In genomic region chr13:53003286-53003685, GRCm38 (mm10) we compare ENCODE assay signal across 18 mouse cellular contexts. TPM values are rescaled to one million over a fixed set of nuclear protein-coding genes. Genes with fewer than 3 reads are reported as not detected.
DNase-seq lines count a peak whose midpoint lies in the region; TF ChIP-seq lines count a peak whose summit lies in the region.
"Had no signal": no experiment of that assay in that cellular context is flagged by ENCODE, and none has a peak within 500 bp of the region (broad histone marks: within the 10 kb centered on the region; RNA-seq: fewer than 3 reads in every experiment).

No protein-coding gene starts in this region.

- H3K4me3 ChIP-seq in heart, adult 2 months, result no peak overlapping the region
- H3K4me3 ChIP-seq in heart, embryonic 10.5 days, result no peak overlapping the region
- H3K4me3 ChIP-seq: limb, embryonic 15.5 days; neural tube, embryonic 12.5 days had no signal

- intact Hi-C loops in heart, adult 2 months (cut with DNase I), result no loop called here

- no peak overlapping the region for H3K9ac ChIP-seq in heart, adult 2 months (ENCODE audit: low read depth, low read length)
- H3K9ac ChIP-seq: forebrain, postnatal 0 days; limb, embryonic 15.5 days; liver, postnatal 0 days; neural tube, embryonic 12.5 days had no signal

- WGBS in heart, adult 2 months, result 34% methylated on average over 3 of the region's 3 CpGs
- WGBS in heart, embryonic 10.5 days, result 65% methylated on average over 3 of the region's 3 CpGs

- 0 out of 2 replicates have a peak, but pooled peaks cover 2% of the 10 kb centered on the region for H3K36me3 ChIP-seq in heart, adult 2 months (ENCODE audit: control insufficient read depth, insufficient read depth, low read length)
- H3K36me3 ChIP-seq in heart, embryonic 10.5 days, result no peaks in the 10 kb centered on the region
- H3K36me3 ChIP-seq: G1E; limb, embryonic 15.5 days; neural tube, embryonic 12.5 days had no signal

- no peak for TF ChIP-seq EP300 in heart, adult 2 months (IDR thresholded peaks at IDR 0.05; ENCODE audit: insufficient read depth, low read depth, low read length)

- H3K4me1 ChIP-seq in heart, adult 2 months (ENCODE audit: control insufficient read depth, insufficient read depth, low read length), result peaks cover 2% of the 10 kb centered on the region
- peaks cover 12% of the 10 kb centered on the region for H3K4me1 ChIP-seq in heart, embryonic 10.5 days
- H3K4me1 ChIP-seq: neural tube, embryonic 12.5 days had no signal

- H3K9me3 ChIP-seq in heart, embryonic 10.5 days, result no peaks in the 10 kb centered on the region
- H3K9me3 ChIP-seq: limb, embryonic 15.5 days; neural tube, embryonic 12.5 days had no signal

- no peaks in the 10 kb centered on the region for H3K79me2 ChIP-seq in heart, adult 2 months (replicated peaks; ENCODE audit: control insufficient read depth, insufficient read depth, low read length)

- peak overlapping the region; percentile 51 for H3K27ac ChIP-seq in heart, adult 2 months
- H3K27ac ChIP-seq in heart, embryonic 10.5 days, result no peak overlapping the region
- H3K27ac ChIP-seq: limb, embryonic 15.5 days; macrophage; neural tube, embryonic 12.5 days had no signal

- no peak for TF ChIP-seq CTCF in heart, adult 2 months (IDR thresholded peaks at IDR 0.05)

- H3K27me3 ChIP-seq in heart, adult 2 months (ENCODE audit: control insufficient read depth, insufficient read depth, low read length), result no peaks in the 10 kb centered on the region
- peaks cover 3% of the 10 kb centered on the region; the same call in 1 of the 2 replicates for H3K27me3 ChIP-seq in heart, embryonic 10.5 days (ENCODE audit: insufficient read depth, poor library complexity, severe bottlenecking)
- H3K27me3 ChIP-seq: limb, embryonic 15.5 days; neural tube, embryonic 12.5 days had no signal

- no peak for TF ChIP-seq POLR2A in heart, adult 2 months (IDR thresholded peaks at IDR 0.05; ENCODE audit: insufficient read depth, low read depth, low read length)

- DNase-seq in adrenal gland, adult (ENCODE audit: inconsistent age in 2 of 2, low spot score in 1 of 2), result peak; percentile 74 to 87
- DNase-seq in adrenal gland, postnatal 25 days, result no peak
- peak in 1 of 2 experiments; percentile 20 for DNase-seq in heart, adult 2 months
- no peak for DNase-seq in heart, embryonic 10.5 days (ENCODE audit: low spot score)
- peak; percentile 26 to 51 for DNase-seq in kidney, adult 8-10 months
- no peak for DNase-seq in kidney, postnatal 4 days
- DNase-seq in kidney, postnatal 36 days, result peak; percentile 26 to 55
- no peak for DNase-seq in layer of hippocampus, postnatal 14 days (ENCODE audit: low spot score in 2 of 2)
- DNase-seq: cerebellum, adult 9-11 months; forebrain, postnatal 0 days; heart, postnatal 36 days; layer of hippocampus, postnatal 36 days; liver, postnatal 0 days; spleen, adult 18-20 months had no signal

RNA-seq across cellular contexts. Expression of gene Nfil3, which starts 22.4 kb away (rescaled TPM):
- total RNA-seq in adrenal gland, postnatal 25 days (2021), result 11.6 and 18.4 TPM in 2 replicates
- total RNA-seq in heart, adult 2 months (2021), result 10 to 100 TPM; 13.9 to 42.4 TPM
- polyA plus RNA-seq in heart, adult 2 months (2012; rRNA removed), result 3.4 and 6.7 TPM in 2 replicates
- 32.7 and 43.1 TPM in 2 replicates for polyA plus RNA-seq in heart, embryonic 10.5 days (2016; fragmentation: Nextera tagmentation; extraction: Ambion mirVana)
- 10 to 100 TPM; 10.7 to 13.6 TPM for total RNA-seq in layer of hippocampus, postnatal 14 days (2021)

Comparison
In these comparisons a context has a peak if more than half of its experiments do, and no peak if none do; other contexts are left out.
1. DNase-seq: peak in adrenal gland, adult (2 of 2), kidney, adult 8-10 months (2 of 2) and kidney, postnatal 36 days (2 of 2); none in adrenal gland, postnatal 25 days (single experiment), heart, embryonic 10.5 days (single experiment), kidney, postnatal 4 days (0 of 2) and layer of hippocampus, postnatal 14 days (0 of 2).